Mouse (Mus musculus): ENCODE data around the gene Nr2f1. TPM values are rescaled to one million over a fixed set of nuclear protein-coding genes. Genes with fewer than 3 reads are reported as not detected.

Gene Nr2f1
- total and polyA plus RNA-seq, 3 experiments = not detected

- H3K79me2 ChIP-seq (replicated peaks; ENCODE audit: control insufficient read depth, extremely low read depth, insufficient read depth, poor library complexity, severe bottlenecking) = no peaks in the 10 kb centered on the region
- TF ChIP-seq IRF4 (IDR thresholded peaks at IDR 0.05; ENCODE audit: low read depth, low read length) = no peak
- TF ChIP-seq CHD1 (IDR thresholded peaks at IDR 0.05; ENCODE audit: low read depth, low read length) = no peak
- no peak for TF ChIP-seq KAT2A (IDR thresholded peaks at IDR 0.05; ENCODE audit: insufficient replicate concordance, low read length)
- no peak for TF ChIP-seq MAX (IDR thresholded peaks at IDR 0.05; ENCODE audit: low read length)
- no peak for TF ChIP-seq NELFE (IDR thresholded peaks at IDR 0.05; ENCODE audit: low read depth, low read length)
- TF ChIP-seq TCF12 (IDR thresholded peaks at IDR 0.05; ENCODE audit: low read depth, low read length) = no peak
- TF ChIP-seq MYC (IDR thresholded peaks at IDR 0.05; ENCODE audit: low read depth, low read length) = no peak
- TF ChIP-seq JUND (conservative IDR thresholded peaks at IDR 0.05; ENCODE audit: low read depth, low read length) = no peak
- TF ChIP-seq POLR2A (IDR thresholded peaks at IDR 0.05; ENCODE audit: low read depth, low read length) = no peak
- in situ Hi-C loops (cut with MboI; ENCODE audit: low pct_ligation_motif_present, low pct_unique_long_range_greater_than_20kb, low sequenced_read_pairs) (no loop called here), dilution Hi-C loops (cut with MboI; ENCODE audit: extremely low pct_ligation_motif_present, extremely low pct_unique_long_range_greater_than_20kb, low sequenced_read_pairs) (no loop called here)
- H3K27ac ChIP-seq (ENCODE audit: insufficient read depth, low read depth) = no peak overlapping the region
- H3K36me3 ChIP-seq (replicated peaks in 1 of 2; ENCODE audit: control insufficient read depth in 1 of 2, insufficient read depth in 1 of 2, low read length in 1 of 2) = no peaks in the 10 kb centered on the region
- DNase-seq (ENCODE audit: extremely low read depth) = no peak
- H3K9me3 ChIP-seq (replicated peaks; ENCODE audit: low read length) = peaks cover 11% of the 10 kb centered on the region
- H3K4me1 ChIP-seq (ENCODE audit: control insufficient read depth in 1 of 2, insufficient read depth in 2 of 2) = no peaks in the 10 kb centered on the region
- no peak overlapping the region for H3K4me2 ChIP-seq (ENCODE audit: insufficient read depth, low read depth, poor library complexity, severe bottlenecking)
- no peak overlapping the region for H3K4me3 ChIP-seq (replicated peaks in 1 of 3; ENCODE audit: low read depth in 2 of 3, low read length in 2 of 3, poor library complexity in 1 of 3)
- H3K27me3 ChIP-seq (replicated peaks) = no peaks in the 10 kb centered on the region
- H3K9ac ChIP-seq (ENCODE audit: insufficient read depth, low read depth) = no peak overlapping the region
Measured at GRCm38 (mm10) chr13:78200407-78200806, 850 bp upstream of the Nr2f1 start.

DNA sequence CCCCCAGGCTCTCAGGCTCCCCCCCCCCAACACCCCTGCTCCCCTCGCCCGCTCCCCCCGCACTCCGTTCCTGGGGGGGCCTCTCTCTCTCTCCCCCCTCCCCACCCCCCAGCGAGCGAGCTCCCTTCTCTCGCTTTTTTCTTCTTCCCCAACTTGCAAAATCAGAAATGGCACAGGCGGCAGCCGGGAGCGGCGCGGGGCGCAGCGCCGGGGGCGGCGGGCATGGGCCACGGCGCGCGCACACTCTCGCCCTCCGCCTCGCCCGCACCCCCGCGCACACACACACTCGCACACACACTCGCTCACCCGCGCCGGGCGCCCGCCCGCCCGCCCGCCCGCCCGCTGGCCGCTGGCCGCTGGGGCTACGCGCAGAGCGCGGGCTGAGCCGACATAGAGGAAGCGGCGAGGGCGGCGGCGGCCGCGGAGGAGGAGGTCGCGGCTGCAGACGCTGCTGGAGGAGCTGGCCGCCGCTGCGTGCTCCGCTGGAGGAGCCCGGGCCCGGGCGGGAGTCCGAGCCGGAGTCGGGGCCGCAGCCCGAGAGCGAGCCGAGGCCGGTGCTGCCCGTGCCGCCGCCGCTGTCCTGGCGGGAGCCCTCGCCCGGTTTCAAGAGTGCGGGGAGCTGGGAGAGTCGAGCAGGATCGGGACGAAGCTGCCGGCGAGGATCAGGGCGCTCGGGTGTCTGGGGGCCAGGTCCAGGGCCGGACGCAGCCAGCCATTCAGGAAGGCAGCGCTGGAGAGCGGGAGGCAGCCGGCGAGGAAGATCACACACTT lies 501 bp downstream of the Nr2f1 start:
- no peak overlapping the region for H3K27ac ChIP-seq (ENCODE audit: insufficient read depth, low read depth)
- no peak overlapping the region for H3K9ac ChIP-seq (ENCODE audit: insufficient read depth, low read depth)
- no peak overlapping the region for H3K4me3 ChIP-seq (replicated peaks in 1 of 3; ENCODE audit: low read depth in 2 of 3, low read length in 2 of 3, poor library complexity in 1 of 3)
- H3K4me1 ChIP-seq (ENCODE audit: control insufficient read depth in 1 of 2, insufficient read depth in 2 of 2) = no peaks in the 10 kb centered on the region
- no peaks in the 10 kb centered on the region for H3K79me2 ChIP-seq (replicated peaks; ENCODE audit: control insufficient read depth, extremely low read depth, insufficient read depth, poor library complexity, severe bottlenecking)
- TF ChIP-seq MYC (IDR thresholded peaks at IDR 0.05; ENCODE audit: low read depth, low read length) = no peak
- TF ChIP-seq E2F4 (IDR thresholded peaks at IDR 0.05; ENCODE audit: insufficient replicate concordance, low read depth, low read length) = no peak
- no peak for TF ChIP-seq ZNF384 (IDR thresholded peaks at IDR 0.05; ENCODE audit: low read depth, low read length)
- no peak for TF ChIP-seq BHLHE40 (IDR thresholded peaks at IDR 0.05; ENCODE audit: low read depth, low read length)
- TF ChIP-seq MAFK (IDR thresholded peaks at IDR 0.05; ENCODE audit: insufficient replicate concordance, low read length) = no peak
- TF ChIP-seq POLR2A (IDR thresholded peaks at IDR 0.05; ENCODE audit: low read depth, low read length) = no peak
- TF ChIP-seq ZC3H11A (IDR thresholded peaks at IDR 0.05; ENCODE audit: low read depth, low read length) = no peak
- no peak for TF ChIP-seq CTCF (conservative IDR thresholded peaks at IDR 0.05 in 1 of 2, IDR thresholded peaks at IDR 0.05 in 1 of 2; ENCODE audit: low read depth in 2 of 2, low read length in 2 of 2)
- no peak for TF ChIP-seq TBP (conservative IDR thresholded peaks at IDR 0.05; ENCODE audit: low read depth, low read length)
- no peak for TF ChIP-seq GABPA (IDR thresholded peaks at IDR 0.05; ENCODE audit: insufficient replicate concordance, low read depth, low read length)
- TF ChIP-seq ETS1 (conservative IDR thresholded peaks at IDR 0.05; ENCODE audit: low read depth, low read length) = no peak
- no peak for TF ChIP-seq ZMIZ1 (IDR thresholded peaks at IDR 0.05; ENCODE audit: low read depth, low read length)
- TF ChIP-seq POLR2AphosphoS2 (IDR thresholded peaks at IDR 0.05; ENCODE audit: low read depth, low read length) = no peak
- TF ChIP-seq MAX (IDR thresholded peaks at IDR 0.05; ENCODE audit: low read length) = no peak
- no peak for TF ChIP-seq JUND (conservative IDR thresholded peaks at IDR 0.05; ENCODE audit: low read depth, low read length)
- no peak for TF ChIP-seq CHD2 (IDR thresholded peaks at IDR 0.05; ENCODE audit: low read length)
- H3K4me2 ChIP-seq (ENCODE audit: insufficient read depth, low read depth, poor library complexity, severe bottlenecking) = no peak overlapping the region
- H3K27me3 ChIP-seq (replicated peaks) = no peaks in the 10 kb centered on the region
- no peak for DNase-seq (ENCODE audit: extremely low read depth)
- H3K9me3 ChIP-seq (replicated peaks; ENCODE audit: low read length) = peaks cover 18% of the 10 kb centered on the region
- dilution Hi-C loops (cut with MboI; ENCODE audit: extremely low pct_ligation_motif_present, extremely low pct_unique_long_range_greater_than_20kb, low sequenced_read_pairs) (no loop called here), in situ Hi-C loops (cut with MboI; ENCODE audit: low pct_ligation_motif_present, low pct_unique_long_range_greater_than_20kb, low sequenced_read_pairs) (loop anchor here (25.0 kb wide), 2 partner anchors 212 to 1237 kb away; no protein-coding TSS in a partner anchor)
- H3K36me3 ChIP-seq (replicated peaks in 1 of 2; ENCODE audit: control insufficient read depth in 1 of 2, insufficient read depth in 1 of 2, low read length in 1 of 2) = no peaks in the 10 kb centered on the region

Measured in CH12.LX (cell line).